Mouse (Mus musculus) naive thymus-derived CD4-positive, alpha-beta T cell, adult 5 months (primary cell): ENCODE measurements around the gene Pgr. TPM values are rescaled to one million over a fixed set of nuclear protein-coding genes. Genes with fewer than 3 reads are reported as not detected.

Experiments used
- polyA plus RNA-seq: library from polyadenylated mRNA; unstranded; fragments of 100-300 nt; shearing (Covaris generic); gene quantifications from one replicate; pipeline ENCODE4 v1.2.1, GENCODE M21; 2017

Gene Pgr
- 0.09 TPM for polyA plus RNA-seq

DNA sequence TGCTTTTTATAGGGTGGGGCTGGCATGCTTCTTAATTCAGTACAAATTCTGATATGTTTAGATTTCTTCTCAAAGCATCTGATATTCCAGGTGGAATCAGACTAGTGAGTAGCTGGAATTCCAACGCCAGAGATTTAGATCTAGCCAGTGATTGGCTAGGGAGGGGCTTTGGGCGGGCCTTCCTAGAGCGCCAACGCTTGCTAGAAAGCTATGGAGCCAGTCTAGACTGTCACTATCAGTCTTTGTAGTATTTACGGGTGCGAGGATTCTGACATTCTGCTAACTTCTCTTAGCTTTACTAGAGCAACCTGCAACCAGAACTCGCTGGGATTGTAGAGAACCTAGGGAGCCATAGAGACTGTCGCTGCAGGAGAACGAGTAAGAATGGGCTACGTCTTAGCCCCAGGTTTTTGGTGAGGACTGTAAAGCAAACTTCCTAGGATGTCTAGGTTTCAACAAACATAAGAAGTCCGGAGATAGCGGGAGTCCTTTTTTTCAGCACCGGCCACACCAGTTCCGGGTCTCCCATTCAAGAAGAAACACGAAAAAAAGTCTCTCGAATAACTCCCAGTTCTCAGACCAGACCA is at the start of gene Pgr:
Pgr (plus strand) TSS at position 218 of the 587 bp plus-strand sequence.

DNA sequence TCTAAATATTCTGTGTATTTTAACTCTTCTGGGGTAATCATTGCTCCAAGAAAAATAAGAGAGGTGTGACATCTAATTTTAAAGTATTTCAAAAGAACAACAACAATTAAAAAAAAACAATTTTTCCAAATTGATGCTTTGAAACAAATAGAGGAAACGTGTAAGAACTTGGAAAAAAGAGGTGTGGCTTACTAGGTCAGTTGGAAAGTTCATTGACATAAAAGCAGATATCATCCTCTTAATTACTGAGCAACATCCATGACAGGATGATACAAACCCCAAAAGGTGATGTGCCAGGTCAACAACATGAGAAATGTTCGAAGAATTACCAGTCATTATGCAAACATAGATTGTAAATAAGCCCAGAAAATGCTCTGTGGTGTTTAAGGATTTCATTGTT is 71.9 kb downstream of the Pgr start, which contains the start of gene Gm16485:
Gm16485 (plus strand) TSS at position 301 of the 400 bp plus-strand sequence.

Other genes with a start within 250 kb of the Pgr start
- gene Gm16485, start 72.0 kb downstream of the Pgr start, polyA plus RNA-seq, result not detected